Mouse (Mus musculus) hindbrain, embryonic 14.5 days (tissue): ENCODE data around the gene Dram2. TPM values are rescaled to one million over a fixed set of nuclear protein-coding genes. Genes with fewer than 3 reads are reported as not detected.

Experiments used
- ATAC-seq: fragments of 200-750 bp; cut with Nextera tagmentation; 2 replicates; pipeline ENCODE4 v1.8.0; 2017; ENCODE audit warnings: moderate number of reproducible peaks, mild to moderate bottlenecking, moderate TSS enrichment, moderate library complexity; ENCODE audit not compliant: low FRiP score
- DNase-seq: peaks from one replicate; pipeline ENCODE4 v3.0.0-alpha.2; 2015; ENCODE audit warnings: low spot score
- H3K27ac ChIP-seq: fragments of 300-500 bp; sonication (generic); 2 replicates; pipeline ENCODE4 v1.5.1; 2014; ENCODE audit warnings: mild to moderate bottlenecking, moderate library complexity
- H3K27me3 ChIP-seq: fragments of 300-500 bp; sonication (generic); 2 replicates; pipeline ENCODE4 v1.6.1; 2014; ENCODE audit warnings: mild to moderate bottlenecking, low read length, mixed read lengths; ENCODE audit not compliant: control insufficient read depth, insufficient read depth
- H3K36me3 ChIP-seq: fragments of 300-500 bp; sonication (generic); replicated peaks from 2 replicates; pipeline ENCODE4 v1.6.1; 2014; ENCODE audit not compliant: control insufficient read depth, insufficient read depth
- H3K4me1 ChIP-seq: fragments of 300-500 bp; sonication (generic); replicated peaks from 2 replicates; pipeline ENCODE4 v1.6.1; 2014; ENCODE audit warnings: antibody characterized with exemption, low read length, mixed read lengths; ENCODE audit not compliant: control insufficient read depth, insufficient read depth
- H3K4me2 ChIP-seq: fragments of 300-500 bp; sonication (generic); replicated peaks from 2 replicates; pipeline ENCODE4 v1.6.1; 2014; ENCODE audit warnings: mild to moderate bottlenecking, moderate library complexity
- H3K4me3 ChIP-seq: fragments of 300-500 bp; sonication (generic); replicated peaks from 2 replicates; pipeline ENCODE4 v1.5.1; 2014; ENCODE audit warnings: mild to moderate bottlenecking, low read length
- H3K9ac ChIP-seq: fragments of 300-500 bp; sonication (generic); 2 replicates; pipeline ENCODE4 v1.6.1; 2014
- H3K9me3 ChIP-seq: fragments of 300-500 bp; sonication (generic); 2 replicates; pipeline ENCODE4 v1.6.1; 2016; ENCODE audit warnings: low read length; ENCODE audit not compliant: control insufficient read depth
- WGBS: fragments of 180-500 bp; shearing (Covaris S2); extraction: QIAGEN DNeasy Blood & Tissue Kit; methylation state at CpG from one replicate; pipeline ENCODE4 v1.1.7; 2014; 5-methylcytosine and 5-hydroxymethylcytosine counted together
- polyA plus RNA-seq: library from polyadenylated mRNA; unstranded; fragments of >200 nt; fragmentation: Nextera tagmentation; extraction: Ambion mirVana; gene quantifications from 2 replicates; pipeline ENCODE4 v1.2.1, GENCODE M21; 2014

Gene Dram2
- 72.5 and 74.7 TPM in 2 replicates for polyA plus RNA-seq

DNA sequence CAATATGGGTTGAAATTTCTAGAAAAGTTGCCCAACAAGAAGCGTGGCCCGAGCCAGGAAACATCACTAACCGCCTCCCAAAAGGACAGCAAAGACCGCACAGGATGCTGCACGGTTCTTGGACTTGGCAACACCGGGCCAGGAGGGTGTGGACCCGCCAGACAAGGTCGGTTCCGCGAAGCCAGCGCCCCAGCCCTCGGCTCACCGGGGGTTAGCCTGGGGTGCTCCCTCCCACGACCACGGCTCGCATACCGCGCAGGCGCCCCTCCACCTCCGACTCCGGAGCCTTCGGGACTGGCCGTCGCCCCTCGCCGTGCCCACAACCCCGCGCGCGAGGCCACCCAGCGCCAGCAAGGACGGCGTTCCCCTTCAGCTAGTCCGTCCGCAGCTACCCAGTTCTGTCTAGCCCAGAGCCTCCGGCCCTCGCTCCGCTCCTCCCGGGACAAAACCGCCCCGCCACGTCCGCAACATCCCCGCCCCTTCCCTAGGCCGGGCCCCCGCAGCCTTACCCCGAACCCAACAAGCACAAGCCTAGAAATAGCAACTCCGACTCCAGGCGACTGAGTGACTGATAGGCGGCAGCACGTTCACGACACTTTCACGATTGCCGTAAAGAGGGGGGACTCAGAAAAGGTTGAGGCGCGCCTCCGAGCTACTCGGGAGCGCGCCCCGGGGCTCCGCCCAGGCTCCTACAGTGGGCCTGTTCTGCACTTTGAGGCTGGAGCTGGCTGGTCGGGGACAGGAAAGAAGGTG lies at the start of gene Dram2, which contains the start of gene Cept1:
TSS of gene Dram2 (plus strand) at position 628 of the 753 bp plus-strand sequence.
TSS of gene Cept1 (minus strand) at position 632 of the 753 bp plus-strand sequence.
- Histone ChIP-seq H3K4me3 (peak within 1 kb of the TSS; percentile 74), H3K4me1 (peaks cover 25% of the 10 kb centered on the region), H3K27me3 (no peaks in the 10 kb centered on the region), H3K27ac (peak within 1 kb of the TSS; percentile 93), H3K9me3 (no peaks in the 10 kb centered on the region), H3K4me2 (peak within 1 kb of the TSS; percentile 67), H3K9ac (peak within 1 kb of the TSS; percentile 84), H3K36me3 (no peaks in the 10 kb centered on the region; the same call in 1 of the 2 replicates)
- DNase-seq: peak; percentile 95
- ATAC-seq: peak; percentile 97
- WGBS: under 1% methylated on average over 58 of the region's 63 CpGs

DNA sequence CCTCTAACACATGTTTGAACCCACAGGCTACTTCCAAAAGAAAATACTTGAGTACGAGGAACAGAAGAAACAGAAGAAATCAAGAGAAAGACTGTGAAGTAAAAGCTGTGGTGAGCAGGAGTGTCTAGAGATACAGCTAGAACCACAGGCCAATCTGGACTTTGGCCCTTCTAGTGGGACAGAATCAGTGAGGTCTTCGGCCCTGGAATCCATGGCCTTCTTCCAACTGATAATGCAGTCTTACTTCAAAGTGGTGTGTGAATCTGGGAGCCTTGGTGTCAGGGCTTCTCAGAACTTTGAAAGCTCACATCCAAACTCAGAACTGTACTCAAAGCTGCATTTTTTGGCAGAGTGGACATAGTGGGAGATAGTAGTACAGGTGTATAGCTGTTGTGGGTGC lies 47.1 kb upstream of the Dram2 start:
- Histone ChIP-seq H3K27ac (no peak overlapping the region), H3K9me3 (no peaks in the 10 kb centered on the region), H3K9ac (no peak overlapping the region), H3K27me3 (no peaks in the 10 kb centered on the region), H3K36me3 (peaks cover 34% of the 10 kb centered on the region), H3K4me3 (no peak overlapping the region), H3K4me1 (no peaks in the 10 kb centered on the region), H3K4me2 (no peak overlapping the region)
- ATAC-seq (no peak), DNase-seq (no peak)
- WGBS: 96% methylated on average over 2 of the region's 2 CpGs

DNA sequence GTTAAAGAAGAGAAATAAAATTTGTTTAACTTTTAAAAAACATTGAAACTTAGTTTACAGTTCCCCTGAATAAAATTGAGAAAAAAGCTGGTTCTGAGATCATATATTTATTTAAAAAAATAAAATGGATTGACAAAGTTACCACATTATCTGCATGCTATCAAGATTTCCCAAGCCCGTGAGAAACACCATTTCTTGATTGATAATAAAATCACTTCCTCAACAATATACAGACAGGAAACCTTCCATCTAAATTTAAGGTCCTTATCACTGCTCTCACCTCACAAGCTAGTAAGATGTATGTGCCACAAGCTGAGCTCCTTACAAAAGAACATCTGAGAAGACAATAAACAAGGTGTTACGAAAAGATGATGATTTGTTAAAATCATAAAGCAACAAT lies 44.7 kb upstream of the Dram2 start:
- no peak for ATAC-seq
- H3K27me3 ChIP-seq: no peaks in the 10 kb centered on the region
- no peaks in the 10 kb centered on the region for H3K9me3 ChIP-seq
- H3K4me2 ChIP-seq: no peak overlapping the region
- no peaks in the 10 kb centered on the region for H3K4me1 ChIP-seq
- peaks cover 34% of the 10 kb centered on the region for H3K36me3 ChIP-seq
- no peak for DNase-seq
- H3K4me3 ChIP-seq: no peak overlapping the region
- 95% methylated on average over 2 of the region's 2 CpGs for WGBS
- H3K27ac ChIP-seq: no peak overlapping the region
- no peak overlapping the region for H3K9ac ChIP-seq

DNA sequence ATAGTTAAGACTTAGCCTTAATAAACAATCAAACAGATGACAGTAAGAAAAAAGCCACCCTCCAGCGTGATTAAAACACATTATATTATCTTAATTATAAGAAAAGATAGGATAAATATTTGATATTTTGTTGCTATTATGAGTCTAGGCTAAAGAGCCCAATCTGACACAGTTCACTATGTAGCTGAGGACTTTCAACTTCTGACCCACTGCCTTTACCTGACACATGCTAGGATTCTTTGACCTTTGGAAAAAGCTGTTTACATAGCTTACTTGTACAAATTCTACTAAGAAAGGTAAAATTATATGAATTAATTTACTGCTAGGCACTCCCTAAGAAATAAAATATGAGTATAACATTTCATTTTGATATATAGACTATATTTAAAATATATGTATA lies 36.9 kb upstream of the Dram2 start:
- whole genome bisulfite sequencing: 92% methylated on average over 1 of the region's 1 CpGs
- H3K4me1 ChIP-seq: no peaks in the 10 kb centered on the region
- H3K27ac ChIP-seq: no peak overlapping the region
- H3K4me2 ChIP-seq: no peak overlapping the region
- no peaks in the 10 kb centered on the region for H3K9me3 ChIP-seq
- no peak for DNase-seq
- no peak for ATAC-seq
- no peaks in the 10 kb centered on the region; the same call in 1 of the 2 replicates for H3K36me3 ChIP-seq
- H3K9ac ChIP-seq: no peak overlapping the region
- no peaks in the 10 kb centered on the region for H3K27me3 ChIP-seq
- H3K4me3 ChIP-seq: no peak overlapping the region

DNA sequence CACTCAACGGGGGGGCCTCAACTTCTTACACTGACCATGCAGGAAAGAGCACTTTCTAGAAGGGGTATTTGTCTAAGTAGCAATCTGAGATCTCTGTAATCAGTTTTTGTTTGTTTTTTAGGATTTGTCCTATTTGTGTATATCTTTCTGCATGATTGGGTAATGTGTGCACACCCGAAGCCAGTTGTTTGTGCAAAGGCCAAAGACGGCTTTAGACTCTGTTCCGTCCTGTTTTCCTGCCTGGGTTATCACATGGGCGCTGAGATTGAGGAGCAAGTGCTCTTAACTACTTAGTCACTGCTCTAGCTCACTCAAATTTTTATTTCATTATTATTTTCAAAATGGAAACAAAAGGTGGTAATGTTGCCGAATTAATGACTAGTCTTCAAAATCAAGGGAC lies 32.6 kb upstream of the Dram2 start:
- DNase-seq (no peak), ATAC-seq (no peak)
- Histone ChIP-seq H3K4me3 (no peak overlapping the region), H3K27me3 (no peaks in the 10 kb centered on the region), H3K27ac (no peak overlapping the region), H3K9ac (no peak overlapping the region), H3K4me2 (no peak overlapping the region), H3K36me3 (peaks cover 5% of the 10 kb centered on the region; the same call in 1 of the 2 replicates), H3K4me1 (no peaks in the 10 kb centered on the region), H3K9me3 (no peaks in the 10 kb centered on the region)
- 95% methylated on average over 6 of the region's 6 CpGs for WGBS

DNA sequence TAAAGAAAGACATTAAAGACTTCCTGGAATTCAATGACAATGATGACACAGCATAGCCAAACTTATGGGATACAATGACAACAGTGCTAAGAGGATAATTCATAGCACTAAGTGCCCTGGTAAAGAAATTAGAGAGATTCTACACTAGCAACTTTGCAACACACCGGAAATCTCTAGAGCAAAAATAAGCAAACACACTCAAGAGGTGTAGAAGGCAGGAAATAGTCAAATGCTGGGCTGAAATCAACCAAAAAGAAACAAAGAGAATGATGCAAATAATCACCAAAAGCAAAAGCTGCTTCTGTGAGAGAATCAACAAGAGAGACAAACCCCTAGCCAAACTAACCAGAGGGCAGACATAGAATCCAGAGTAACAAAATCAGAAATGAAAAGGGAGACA lies 24.9 kb upstream of the Dram2 start:
- Histone ChIP-seq H3K9ac (no peak overlapping the region), H3K4me1 (no peaks in the 10 kb centered on the region), H3K36me3 (0 out of 2 replicates have a peak, but pooled peaks cover 5% of the 10 kb centered on the region), H3K27me3 (no peaks in the 10 kb centered on the region), H3K27ac (no peak overlapping the region), H3K9me3 (no peaks in the 10 kb centered on the region), H3K4me3 (no peak overlapping the region), H3K4me2 (no peak overlapping the region)
- WGBS: 91% methylated on average over 1 of the region's 1 CpGs
- no peak for DNase-seq
- no peak for ATAC-seq

DNA sequence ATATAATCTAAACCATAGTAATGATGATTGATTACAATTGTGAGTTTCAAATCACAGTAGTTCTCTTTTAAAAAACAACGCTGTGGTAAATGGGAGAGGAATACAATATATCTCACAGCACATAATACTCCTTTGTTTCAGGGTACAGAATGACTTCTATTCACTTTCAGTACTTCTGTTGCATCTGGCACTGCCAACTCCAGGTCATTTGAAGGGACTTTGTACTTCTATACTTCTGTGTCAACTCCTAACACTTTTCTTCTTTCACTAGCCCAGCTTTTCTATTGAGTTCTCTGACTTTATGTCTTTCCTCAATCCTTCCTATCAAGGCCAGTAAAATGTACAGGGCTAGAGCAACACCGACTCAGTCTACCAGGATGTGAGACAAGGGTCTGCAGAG lies 21.2 kb upstream of the Dram2 start:
- no peaks in the 10 kb centered on the region for H3K4me1 ChIP-seq
- H3K27me3 ChIP-seq: no peaks in the 10 kb centered on the region
- H3K9ac ChIP-seq: no peak overlapping the region
- no peak overlapping the region for H3K27ac ChIP-seq
- 91% methylated on average over 2 of the region's 2 CpGs for WGBS
- no peaks in the 10 kb centered on the region for H3K36me3 ChIP-seq
- H3K4me3 ChIP-seq: no peak overlapping the region
- H3K4me2 ChIP-seq: no peak overlapping the region
- DNase-seq: no peak
- H3K9me3 ChIP-seq: no peaks in the 10 kb centered on the region
- no peak for ATAC-seq

DNA sequence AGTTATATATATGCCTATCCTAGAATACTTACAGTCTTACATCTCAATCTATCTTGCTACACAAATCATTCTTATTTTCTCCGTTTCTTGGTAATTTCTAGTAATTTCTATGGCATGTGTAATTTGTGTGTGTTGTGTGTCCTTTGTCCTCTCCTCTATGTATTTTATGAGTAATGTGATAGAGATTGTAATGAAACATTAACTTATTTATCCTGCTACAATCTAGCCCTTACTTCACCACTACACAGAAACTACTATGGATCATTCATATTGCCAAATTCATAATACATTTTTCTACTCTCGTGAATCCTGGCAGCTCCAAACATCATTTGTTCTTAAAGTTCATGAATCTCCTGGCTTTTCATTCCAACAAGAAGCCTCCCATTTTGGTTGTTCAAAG lies 19.6 kb upstream of the Dram2 start:
- 95% methylated on average over 2 of the region's 2 CpGs for WGBS
- H3K4me1 ChIP-seq: no peaks in the 10 kb centered on the region
- H3K4me2 ChIP-seq: no peak overlapping the region
- no peaks in the 10 kb centered on the region for H3K9me3 ChIP-seq
- no peak for ATAC-seq
- peaks cover 5% of the 10 kb centered on the region for H3K36me3 ChIP-seq
- DNase-seq: no peak
- H3K9ac ChIP-seq: no peak overlapping the region
- no peak overlapping the region for H3K4me3 ChIP-seq
- H3K27me3 ChIP-seq: no peaks in the 10 kb centered on the region
- no peak overlapping the region for H3K27ac ChIP-seq

DNA sequence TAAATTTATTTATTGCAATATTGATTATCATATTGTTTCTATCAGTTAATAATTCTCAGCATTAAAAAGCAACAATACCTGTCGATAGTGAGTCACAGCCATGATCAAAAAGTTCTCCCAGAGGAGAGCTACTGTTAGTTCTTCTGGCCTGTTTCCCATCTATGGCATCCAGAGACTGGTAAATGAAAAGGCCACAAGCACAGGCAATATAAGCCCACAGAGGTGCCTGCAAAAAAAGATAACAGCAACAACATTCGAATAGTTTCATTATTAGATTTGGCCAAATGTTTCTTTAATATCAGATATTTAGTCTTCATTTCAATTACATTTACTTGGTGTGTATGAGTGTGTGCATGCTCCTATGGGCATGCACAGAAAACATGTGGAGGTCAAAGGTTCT lies 14.3 kb upstream of the Dram2 start:
- 93% methylated on average over 2 of the region's 2 CpGs for WGBS
- Histone ChIP-seq H3K9me3 (no peaks in the 10 kb centered on the region), H3K4me3 (no peak overlapping the region), H3K4me2 (no peak overlapping the region), H3K27ac (no peak overlapping the region), H3K27me3 (no peaks in the 10 kb centered on the region), H3K36me3 (peaks cover 22% of the 10 kb centered on the region), H3K9ac (no peak overlapping the region), H3K4me1 (no peaks in the 10 kb centered on the region)
- no peak for ATAC-seq
- no peak for DNase-seq
